Mouse (Mus musculus) megakaryocyte, embryonic 14.5 days (primary cell): Measurements from ENCODE around the gene Adamts1.

Experiments
- FLI1 ChIP-seq: IDR thresholded peaks from 2 replicates; pipeline ENCODE4 v1.6.1; 2012; ENCODE audit warnings: low read length, inconsistent platforms, mixed read lengths
- GATA1 ChIP-seq: IDR thresholded peaks from 3 replicates; pipeline ENCODE4 v1.6.1; 2012; ENCODE audit warnings: mixed read lengths, low read length, inconsistent platforms, borderline replicate concordance

DNA sequence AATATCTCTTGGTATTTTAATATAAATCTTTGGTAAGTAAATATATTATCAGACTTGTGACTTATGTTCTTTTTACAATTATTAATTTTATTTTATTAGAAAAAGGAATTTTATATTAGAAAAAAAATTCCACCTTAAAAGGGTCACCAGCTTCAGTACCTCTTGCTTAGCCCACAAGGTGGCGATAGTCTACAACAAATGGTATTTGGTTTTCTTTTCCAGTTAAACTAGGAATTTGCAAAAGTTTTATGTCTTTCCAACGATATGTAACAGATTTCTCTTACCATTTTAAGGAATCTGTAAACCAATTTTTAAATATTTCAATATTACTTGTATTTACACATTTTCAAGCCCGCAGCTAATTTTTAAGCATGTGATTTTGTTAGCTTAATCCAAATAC lies 4.2 kb upstream of the Adamts1 start:
- TF ChIP-seq GATA1 (no peak), FLI1 (no peak)
